Mouse (Mus musculus): ENCODE data around the gene Fgd3. TPM values are rescaled to one million over a fixed set of nuclear protein-coding genes. Genes with fewer than 3 reads are reported as not detected.
A peak's percentile ranks its signal among the peaks of the same experiment; 100 is the strongest.

The Fgd3 gene
- polyA plus RNA-seq, 1 experiment from 2014 or later, result 1.2 TPM

DNA sequence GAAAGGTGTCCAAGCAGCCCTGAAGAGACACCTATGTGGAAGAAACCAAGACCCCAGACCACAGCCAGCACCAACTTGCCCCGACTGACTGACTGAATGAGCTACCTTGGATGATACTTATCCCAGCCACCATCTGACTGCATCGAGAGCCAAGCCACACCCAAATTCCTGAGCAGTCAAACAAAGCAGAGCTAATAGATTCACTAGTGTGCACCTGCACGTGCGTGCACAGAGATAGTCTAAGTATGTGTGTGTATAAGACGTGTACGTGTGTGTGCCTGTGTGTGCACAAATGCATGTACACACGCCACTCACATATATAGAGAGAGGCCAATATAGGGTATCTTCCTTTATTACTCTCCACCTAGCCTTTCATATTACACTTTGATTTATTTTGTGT is 8.5 kb downstream of the Fgd3 start:
- WGBS, result 61% methylated on average over 7 of the region's 7 CpGs
- 0 out of 2 replicates have a peak, but pooled peaks have one; percentile 17 for ATAC-seq
- Histone ChIP-seq H3K4me1 (ENCODE audit: control insufficient read depth, insufficient read depth, low read length) (peaks cover 21% of the 10 kb centered on the region), H3K4me3 (ENCODE audit: low read length) (no peak overlapping the region), H3K36me3 (ENCODE audit: control insufficient read depth, insufficient read depth, low read length) (no peaks in the 10 kb centered on the region), H3K27ac (ENCODE audit: low read length) (no peak overlapping the region), H3K4me2 (ENCODE audit: low read depth, low read length) (no peak overlapping the region), H3K27me3 (replicated peaks; ENCODE audit: control insufficient read depth, insufficient read depth, low read length) (no peaks in the 10 kb centered on the region), H3K9ac (ENCODE audit: low read depth, low read length) (no peak overlapping the region), H3K9me3 (ENCODE audit: control insufficient read depth, low read length) (no peaks in the 10 kb centered on the region)

DNA sequence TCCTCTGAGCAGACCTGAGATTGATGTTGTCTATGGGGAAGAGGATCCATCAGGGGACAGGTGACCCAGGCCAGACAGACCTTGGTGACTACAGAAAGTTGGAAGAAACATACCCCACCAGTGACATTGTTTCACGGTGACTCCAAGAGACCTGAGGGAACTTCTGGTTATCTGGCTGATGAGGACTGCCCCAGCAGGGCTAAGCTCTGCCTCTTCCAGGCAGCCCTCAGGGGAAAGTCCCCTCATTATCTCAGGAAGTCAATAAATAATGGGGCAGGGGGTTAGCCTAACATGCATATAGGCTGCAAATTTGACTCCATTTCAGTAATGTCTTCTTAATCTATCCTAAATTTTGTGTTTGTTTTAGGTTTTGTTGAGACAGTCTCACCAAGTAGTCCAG is 10.6 kb downstream of the Fgd3 start:
- Histone ChIP-seq H3K27ac (ENCODE audit: low read length) (no peak overlapping the region), H3K4me1 (ENCODE audit: control insufficient read depth, insufficient read depth, low read length) (peaks cover 21% of the 10 kb centered on the region), H3K36me3 (ENCODE audit: control insufficient read depth, insufficient read depth, low read length) (no peaks in the 10 kb centered on the region), H3K9ac (ENCODE audit: low read depth, low read length) (no peak overlapping the region), H3K9me3 (ENCODE audit: control insufficient read depth, low read length) (no peaks in the 10 kb centered on the region), H3K27me3 (replicated peaks; ENCODE audit: control insufficient read depth, insufficient read depth, low read length) (no peaks in the 10 kb centered on the region), H3K4me3 (ENCODE audit: low read length) (no peak overlapping the region), H3K4me2 (ENCODE audit: low read depth, low read length) (no peak overlapping the region)
- ATAC-seq, result no peak
- 89% methylated on average over 1 of the region's 1 CpGs for WGBS

DNA sequence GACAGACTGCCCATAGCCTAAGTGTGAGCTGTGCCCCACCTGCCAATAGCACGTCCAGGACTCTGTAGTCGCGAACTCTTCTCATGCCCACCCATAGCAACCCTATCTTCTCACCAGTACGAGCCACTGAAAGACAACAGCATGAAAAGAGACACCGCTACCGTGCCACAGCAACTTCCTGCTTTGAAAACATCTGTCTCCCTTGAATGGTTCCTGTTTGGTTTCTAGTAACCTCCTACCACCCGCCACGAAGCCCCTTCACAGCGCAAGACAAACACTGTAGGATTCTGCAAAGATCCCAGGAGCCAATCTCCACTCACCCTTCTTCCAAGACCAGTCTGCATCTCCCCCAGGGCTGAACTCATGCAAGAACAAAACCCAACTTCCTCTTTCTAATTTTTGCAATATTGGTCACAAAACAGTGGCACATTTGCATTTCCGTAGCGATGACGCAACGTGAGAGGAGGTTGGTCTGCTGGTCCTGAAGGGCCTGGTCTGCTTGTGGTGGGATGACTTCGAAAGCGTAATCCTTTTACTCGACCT is 11.2 kb downstream of the Fgd3 start:
- 80% methylated on average over 16 of the region's 16 CpGs for WGBS
- H3K4me1 ChIP-seq (ENCODE audit: control insufficient read depth, insufficient read depth, low read length), result peaks cover 21% of the 10 kb centered on the region
- no peaks in the 10 kb centered on the region for H3K27me3 ChIP-seq (replicated peaks; ENCODE audit: control insufficient read depth, insufficient read depth, low read length)
- 0 out of 2 replicates have a peak overlapping the region, but pooled peaks have one; percentile 5 for H3K9ac ChIP-seq (ENCODE audit: low read depth, low read length)
- no peaks in the 10 kb centered on the region for H3K36me3 ChIP-seq (ENCODE audit: control insufficient read depth, insufficient read depth, low read length)
- peak overlapping the region; percentile 6; the same call in 1 of the 2 replicates for H3K4me3 ChIP-seq (ENCODE audit: low read length)
- no peaks in the 10 kb centered on the region for H3K9me3 ChIP-seq (ENCODE audit: control insufficient read depth, low read length)
- H3K27ac ChIP-seq (ENCODE audit: low read length), result 0 out of 2 replicates have a peak overlapping the region, but pooled peaks have one; percentile 13
- no peak for ATAC-seq
- H3K4me2 ChIP-seq (ENCODE audit: low read depth, low read length), result no peak overlapping the region

DNA sequence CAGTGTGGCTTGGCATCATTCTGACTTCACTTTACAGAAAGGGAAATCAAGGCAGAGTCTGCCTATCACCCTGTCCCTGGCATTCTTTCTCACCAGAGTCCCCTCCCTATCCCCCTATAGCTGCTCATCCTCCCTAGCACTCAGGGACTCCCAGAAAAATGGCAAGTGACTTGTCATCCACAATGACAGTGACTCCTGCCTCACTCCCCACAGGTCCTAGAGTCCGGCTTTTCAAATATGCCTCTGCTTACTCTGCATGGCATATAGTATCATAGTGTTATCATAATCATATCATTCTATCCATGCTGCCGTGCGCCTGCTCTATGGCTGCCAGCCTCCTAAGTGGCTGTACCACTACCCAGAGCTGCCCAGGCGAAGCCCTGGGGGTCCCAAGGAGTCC is 11.9 kb downstream of the Fgd3 start:
- ATAC-seq, result no peak
- 93% methylated on average over 4 of the region's 4 CpGs for WGBS
- H3K36me3 ChIP-seq (ENCODE audit: control insufficient read depth, insufficient read depth, low read length), result no peaks in the 10 kb centered on the region
- H3K9me3 ChIP-seq (ENCODE audit: control insufficient read depth, low read length), result no peaks in the 10 kb centered on the region
- no peaks in the 10 kb centered on the region for H3K27me3 ChIP-seq (replicated peaks; ENCODE audit: control insufficient read depth, insufficient read depth, low read length)
- no peak overlapping the region for H3K4me2 ChIP-seq (ENCODE audit: low read depth, low read length)
- peaks cover 21% of the 10 kb centered on the region for H3K4me1 ChIP-seq (ENCODE audit: control insufficient read depth, insufficient read depth, low read length)
- H3K9ac ChIP-seq (ENCODE audit: low read depth, low read length), result no peak overlapping the region
- no peak overlapping the region; the same call in 1 of the 2 replicates for H3K4me3 ChIP-seq (ENCODE audit: low read length)
- H3K27ac ChIP-seq (ENCODE audit: low read length), result no peak overlapping the region

DNA sequence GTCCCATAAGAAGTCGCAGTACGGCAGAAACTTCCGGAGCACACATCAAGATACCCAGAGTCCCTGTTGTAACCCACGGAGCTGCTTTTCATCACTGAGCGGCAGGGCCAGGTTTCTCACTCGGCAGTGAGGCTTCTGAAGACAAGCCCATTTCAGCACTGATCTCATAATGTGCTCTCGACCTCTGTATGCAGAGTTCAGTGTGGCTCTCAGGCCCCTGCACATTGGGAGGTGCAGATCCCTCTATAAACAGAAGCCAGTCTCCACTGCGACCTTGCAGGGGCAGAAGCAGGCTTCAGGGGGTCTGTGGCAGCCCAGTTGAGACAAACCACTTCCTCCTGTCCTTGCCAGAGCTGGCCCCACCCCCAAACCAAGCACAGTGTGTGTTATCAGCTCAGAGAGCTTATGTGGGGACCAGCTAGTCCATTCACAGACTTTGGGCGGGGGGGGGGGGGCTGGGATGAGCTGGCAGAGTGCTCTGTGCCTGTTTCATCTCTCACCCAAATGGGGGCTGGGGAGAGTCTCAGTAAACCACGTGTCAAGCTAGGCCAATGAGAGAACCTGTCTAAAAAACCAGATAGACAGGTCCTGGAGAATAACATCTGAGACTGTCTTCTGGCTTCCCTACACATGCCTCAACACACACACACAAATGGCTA is 12.7 kb downstream of the Fgd3 start:
- peak; percentile 86 for ATAC-seq
- H3K4me3 ChIP-seq (ENCODE audit: low read length), result peak overlapping the region; percentile 26; the same call in 1 of the 2 replicates
- H3K36me3 ChIP-seq (ENCODE audit: control insufficient read depth, insufficient read depth, low read length), result no peaks in the 10 kb centered on the region
- H3K9ac ChIP-seq (ENCODE audit: low read depth, low read length), result peak overlapping the region; percentile 34; the same call in 1 of the 2 replicates
- no peaks in the 10 kb centered on the region for H3K9me3 ChIP-seq (ENCODE audit: control insufficient read depth, low read length)
- H3K4me1 ChIP-seq (ENCODE audit: control insufficient read depth, insufficient read depth, low read length), result peaks cover 21% of the 10 kb centered on the region
- H3K4me2 ChIP-seq (ENCODE audit: low read depth, low read length), result peak overlapping the region; percentile 41
- peak overlapping the region; percentile 77 for H3K27ac ChIP-seq (ENCODE audit: low read length)
- 8% methylated on average over 10 of the region's 10 CpGs for WGBS
- H3K27me3 ChIP-seq (replicated peaks; ENCODE audit: control insufficient read depth, insufficient read depth, low read length), result no peaks in the 10 kb centered on the region

DNA sequence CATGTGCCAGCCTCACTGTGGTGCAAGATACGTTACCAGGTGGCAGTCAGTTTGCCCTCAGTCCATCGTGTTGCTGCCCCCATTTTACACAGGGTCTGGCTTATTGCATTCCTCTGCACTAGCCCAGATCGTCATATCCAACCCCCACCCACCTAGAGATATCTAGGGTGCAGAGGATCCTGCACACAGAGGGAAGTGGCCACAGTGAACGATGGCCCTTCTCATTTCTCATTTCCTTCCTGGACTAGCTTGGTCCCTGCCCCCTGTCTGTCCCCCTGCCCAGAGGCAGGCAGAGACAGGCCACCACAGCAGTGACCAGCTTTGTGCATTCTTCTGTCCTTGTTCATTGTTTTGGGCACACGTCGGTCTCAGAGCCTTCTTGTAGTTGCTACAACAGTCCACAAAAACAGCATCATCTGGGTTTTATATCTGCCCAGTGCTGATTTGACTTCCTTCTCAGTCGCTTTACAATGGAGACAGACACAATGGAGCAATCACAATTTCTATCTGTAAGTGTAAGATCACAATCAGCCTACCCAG is 13.3 kb downstream of the Fgd3 start:
- Histone ChIP-seq H3K9ac (ENCODE audit: low read depth, low read length) (peak overlapping the region; percentile 34; the same call in 1 of the 2 replicates), H3K4me2 (ENCODE audit: low read depth, low read length) (peak overlapping the region; percentile 41), H3K27me3 (replicated peaks; ENCODE audit: control insufficient read depth, insufficient read depth, low read length) (no peaks in the 10 kb centered on the region), H3K4me3 (ENCODE audit: low read length) (peak overlapping the region; percentile 26; the same call in 1 of the 2 replicates), H3K9me3 (ENCODE audit: control insufficient read depth, low read length) (no peaks in the 10 kb centered on the region), H3K27ac (ENCODE audit: low read length) (peak overlapping the region; percentile 77), H3K4me1 (ENCODE audit: control insufficient read depth, insufficient read depth, low read length) (peaks cover 20% of the 10 kb centered on the region), H3K36me3 (ENCODE audit: control insufficient read depth, insufficient read depth, low read length) (no peaks in the 10 kb centered on the region)
- WGBS, result 33% methylated on average over 7 of the region's 7 CpGs
- ATAC-seq, result peak; percentile 21; the same call in 1 of the 2 replicates

DNA sequence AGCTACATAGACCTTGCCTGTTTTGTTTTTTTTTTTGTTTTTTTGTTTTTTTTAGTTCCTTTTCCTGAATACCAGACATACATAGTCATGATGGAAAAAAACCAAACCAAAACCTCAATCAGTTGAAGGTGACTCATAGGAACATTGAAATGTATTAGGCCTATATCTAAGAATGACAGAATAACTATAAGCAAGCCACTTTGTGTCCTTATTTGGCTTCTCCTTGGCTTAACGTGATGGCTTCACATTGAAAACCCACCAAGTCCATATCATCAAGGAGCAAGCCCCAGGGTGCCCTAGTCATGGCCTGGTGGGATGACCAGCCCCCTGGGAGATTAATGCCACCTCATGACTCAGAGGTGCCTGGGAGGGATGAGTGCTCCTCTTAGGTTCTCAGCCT is 19.3 kb downstream of the Fgd3 start:
- H3K4me1 ChIP-seq (ENCODE audit: control insufficient read depth, insufficient read depth, low read length), result peaks cover 12% of the 10 kb centered on the region; the same call in 1 of the 2 replicates
- H3K4me2 ChIP-seq (ENCODE audit: low read depth, low read length), result no peak overlapping the region
- H3K27me3 ChIP-seq (replicated peaks; ENCODE audit: control insufficient read depth, insufficient read depth, low read length), result no peaks in the 10 kb centered on the region
- H3K9me3 ChIP-seq (ENCODE audit: control insufficient read depth, low read length), result no peaks in the 10 kb centered on the region
- H3K27ac ChIP-seq (ENCODE audit: low read length), result no peak overlapping the region
- no peak overlapping the region for H3K4me3 ChIP-seq (ENCODE audit: low read length)
- no peaks in the 10 kb centered on the region for H3K36me3 ChIP-seq (ENCODE audit: control insufficient read depth, insufficient read depth, low read length)
- ATAC-seq, result no peak
- H3K9ac ChIP-seq (ENCODE audit: low read depth, low read length), result no peak overlapping the region
- 75% methylated on average over 1 of the region's 1 CpGs for WGBS

DNA sequence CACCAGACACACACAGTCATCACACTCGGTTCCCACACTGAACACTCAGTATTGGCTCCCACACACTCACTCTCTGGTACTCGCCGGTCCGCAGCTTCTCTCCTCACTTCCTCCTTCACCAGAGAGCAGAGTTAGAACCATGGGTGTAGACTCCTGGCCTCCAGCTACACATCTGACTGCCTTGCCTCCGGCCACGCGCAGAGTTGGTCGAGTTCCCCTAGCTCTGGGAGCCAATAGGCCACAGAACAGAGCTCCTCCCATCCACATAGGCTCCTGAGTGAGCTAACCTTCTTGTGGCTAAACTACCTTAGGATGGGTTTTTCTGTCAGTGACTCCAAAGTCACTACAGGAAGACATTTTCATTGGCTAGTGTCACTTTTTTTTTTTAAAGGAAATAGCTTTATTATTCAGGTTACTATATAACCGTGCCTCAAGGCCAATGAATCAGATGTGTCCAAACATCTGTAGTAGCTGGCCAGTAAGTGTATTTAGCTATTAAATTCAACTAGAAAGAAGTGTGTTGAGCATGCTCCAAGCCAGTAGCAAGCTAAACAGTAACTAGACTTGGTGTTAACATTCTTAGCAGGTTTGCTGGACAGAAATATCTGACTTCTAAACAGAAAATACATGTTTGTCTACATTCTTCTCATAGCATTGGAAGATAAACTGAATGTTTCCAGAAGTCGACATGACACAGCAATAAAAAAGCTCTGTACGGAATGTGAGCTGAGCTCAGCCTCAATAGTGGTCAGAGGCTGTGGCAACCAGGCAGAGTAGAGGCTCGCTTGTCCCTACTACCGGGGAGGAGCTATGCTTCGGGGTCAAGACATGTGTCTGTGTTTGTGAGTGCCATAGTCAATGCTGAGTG is 21.4 kb downstream of the Fgd3 start:
- Histone ChIP-seq H3K9me3 (ENCODE audit: control insufficient read depth, low read length) (no peaks in the 10 kb centered on the region), H3K4me1 (ENCODE audit: control insufficient read depth, insufficient read depth, low read length) (peaks cover 12% of the 10 kb centered on the region; the same call in 1 of the 2 replicates), H3K4me2 (ENCODE audit: low read depth, low read length) (peak overlapping the region; percentile 37), H3K36me3 (ENCODE audit: control insufficient read depth, insufficient read depth, low read length) (no peaks in the 10 kb centered on the region), H3K27me3 (replicated peaks; ENCODE audit: control insufficient read depth, insufficient read depth, low read length) (no peaks in the 10 kb centered on the region), H3K27ac (ENCODE audit: low read length) (peak overlapping the region; percentile 56), H3K4me3 (ENCODE audit: low read length) (peak overlapping the region; percentile 15), H3K9ac (ENCODE audit: low read depth, low read length) (peak overlapping the region; percentile 9; the same call in 1 of the 2 replicates)
- ATAC-seq, result peak; percentile 84
- WGBS, result 46% methylated on average over 14 of the region's 14 CpGs

DNA sequence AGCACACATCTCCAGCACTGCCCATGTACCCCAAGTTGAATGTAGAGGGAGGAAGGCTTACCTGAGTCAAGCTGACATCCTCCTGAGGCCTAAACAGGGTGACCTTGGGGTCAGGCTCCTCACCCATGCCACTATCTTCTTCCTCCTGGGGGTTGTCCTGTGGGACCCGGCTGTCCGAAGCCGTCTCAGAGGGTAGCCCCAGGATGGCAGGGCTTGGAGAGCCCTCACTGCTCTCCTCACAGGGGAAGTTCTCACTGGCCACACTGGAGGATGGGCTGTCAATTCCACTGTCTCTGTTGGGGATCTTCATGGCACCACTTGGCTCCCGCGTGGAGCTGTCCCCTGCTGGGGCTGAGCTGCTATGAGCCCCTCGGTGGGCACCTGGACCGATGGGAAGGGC is 23.8 kb downstream of the Fgd3 start:
- 86% methylated on average over 7 of the region's 7 CpGs for WGBS
- no peak overlapping the region for H3K9ac ChIP-seq (ENCODE audit: low read depth, low read length)
- H3K36me3 ChIP-seq (ENCODE audit: control insufficient read depth, insufficient read depth, low read length), result no peaks in the 10 kb centered on the region
- H3K4me1 ChIP-seq (ENCODE audit: control insufficient read depth, insufficient read depth, low read length), result peaks cover 12% of the 10 kb centered on the region; the same call in 1 of the 2 replicates
- H3K4me2 ChIP-seq (ENCODE audit: low read depth, low read length), result no peak overlapping the region
- no peaks in the 10 kb centered on the region for H3K27me3 ChIP-seq (replicated peaks; ENCODE audit: control insufficient read depth, insufficient read depth, low read length)
- no peak overlapping the region for H3K4me3 ChIP-seq (ENCODE audit: low read length)
- H3K9me3 ChIP-seq (ENCODE audit: control insufficient read depth, low read length), result no peaks in the 10 kb centered on the region
- no peak overlapping the region for H3K27ac ChIP-seq (ENCODE audit: low read length)
- no peak for ATAC-seq
